Mouse (Mus musculus): Measurements from ENCODE around the gene Rtraf. TPM values are rescaled to one million over a fixed set of nuclear protein-coding genes. Genes with fewer than 3 reads are reported as not detected.

The Rtraf gene
- 115 and 126 TPM in 2 replicates for total RNA-seq (2012; rRNA removed)
- 216 and 252 TPM in 2 replicates for total RNA-seq (2014; rRNA removed)
- polyA plus RNA-seq (2012; ENCODE audit: insufficient read length, low read depth): 160 and 163 TPM in 2 replicates

- peaks cover 22% of the 10 kb centered on the region for H3K79me2 ChIP-seq (replicated peaks; ENCODE audit: control insufficient read depth, extremely low read depth, insufficient read depth, poor library complexity, severe bottlenecking)
- peaks cover 17 to 29% of the 10 kb centered on the region in 2 experiments for H3K36me3 ChIP-seq (replicated peaks in 1 of 2; ENCODE audit: control insufficient read depth in 1 of 2, insufficient read depth in 1 of 2, low read length in 1 of 2)
- peak; percentile 93 for DNase-seq (ENCODE audit: extremely low read depth)
- peaks cover 4% of the 10 kb centered on the region for H3K27me3 ChIP-seq (replicated peaks)
- peaks cover 0 to 9% of the 10 kb centered on the region in 2 experiments; a peak in 2 of 4 replicates for H3K4me1 ChIP-seq (ENCODE audit: control insufficient read depth in 1 of 2, insufficient read depth in 2 of 2)
- dilution Hi-C loops (cut with MboI; ENCODE audit: extremely low pct_ligation_motif_present, extremely low pct_unique_long_range_greater_than_20kb, low sequenced_read_pairs) (no loop called here), in situ Hi-C loops (cut with MboI; ENCODE audit: low pct_ligation_motif_present, low pct_unique_long_range_greater_than_20kb, low sequenced_read_pairs) (no loop called here)
- H3K4me2 ChIP-seq (ENCODE audit: insufficient read depth, low read depth, poor library complexity, severe bottlenecking): peak within 1 kb of the TSS; percentile 86
- H3K9ac ChIP-seq (ENCODE audit: insufficient read depth, low read depth): peak within 1 kb of the TSS; percentile 85
- H3K27ac ChIP-seq (ENCODE audit: insufficient read depth, low read depth): no peak within 1 kb of the TSS
- peaks cover 6% of the 10 kb centered on the region for H3K9me3 ChIP-seq (replicated peaks; ENCODE audit: low read length)
- H3K4me3 ChIP-seq (replicated peaks in 1 of 3; ENCODE audit: low read depth in 2 of 3, low read length in 2 of 3, poor library complexity in 1 of 3): peak within 1 kb of the TSS; percentile 81 to 85 (median 85)
- TF ChIP-seq USF2 (conservative IDR thresholded peaks at IDR 0.05; ENCODE audit: low read depth, low read length) (no peak), NELFE (IDR thresholded peaks at IDR 0.05; ENCODE audit: low read depth, low read length) (peak; percentile 74), RCOR1 (conservative IDR thresholded peaks at IDR 0.05; ENCODE audit: low read depth, low read length) (no peak), ZMIZ1 (IDR thresholded peaks at IDR 0.05; ENCODE audit: low read depth, low read length) (peak; percentile 83), IRF4 (IDR thresholded peaks at IDR 0.05; ENCODE audit: low read depth, low read length) (peak; percentile 16; the same call in 1 of the 2 replicates), GABPA (IDR thresholded peaks at IDR 0.05; ENCODE audit: insufficient replicate concordance, low read depth, low read length) (no peak), MXI1 (IDR thresholded peaks at IDR 0.05; ENCODE audit: low read depth, low read length) (peak; percentile 49), SIN3A (IDR thresholded peaks at IDR 0.05; ENCODE audit: low read length) (peak; percentile 86), JUND (conservative IDR thresholded peaks at IDR 0.05; ENCODE audit: low read depth, low read length) (no peak), KAT2A (IDR thresholded peaks at IDR 0.05; ENCODE audit: insufficient replicate concordance, low read length) (peak; percentile 60; the same call in 1 of the 2 replicates), PAX5 (IDR thresholded peaks at IDR 0.05; ENCODE audit: low read length) (no peak), MYC (IDR thresholded peaks at IDR 0.05; ENCODE audit: low read depth, low read length) (peak; percentile 28; the same call in 1 of the 2 replicates), ETS1 (conservative IDR thresholded peaks at IDR 0.05; ENCODE audit: low read depth, low read length) (no peak), SMC3 (IDR thresholded peaks at IDR 0.05; ENCODE audit: low read depth, low read length) (no peak), POLR2AphosphoS2 (IDR thresholded peaks at IDR 0.05; ENCODE audit: low read depth, low read length) (peak; percentile 69; the same call in 1 of the 2 replicates), UBTF (IDR thresholded peaks at IDR 0.05; ENCODE audit: low read depth, low read length) (peak; percentile 78; the same call in 1 of the 2 replicates), RAD21 (IDR thresholded peaks at IDR 0.05; ENCODE audit: low read depth, low read length) (no peak), ZKSCAN1 (IDR thresholded peaks at IDR 0.05; ENCODE audit: borderline replicate concordance, low read depth, low read length) (no peak), ZNF384 (IDR thresholded peaks at IDR 0.05; ENCODE audit: low read depth, low read length) (peak; percentile 90), BHLHE40 (IDR thresholded peaks at IDR 0.05; ENCODE audit: low read depth, low read length) (no peak), E2F4 (IDR thresholded peaks at IDR 0.05; ENCODE audit: insufficient replicate concordance, low read depth, low read length) (no peak), CHD2 (IDR thresholded peaks at IDR 0.05; ENCODE audit: low read length) (peak; percentile 79), HCFC1 (IDR thresholded peaks at IDR 0.05; ENCODE audit: low read depth, low read length) (peak; percentile 86), USF1 (IDR thresholded peaks at IDR 0.05; ENCODE audit: low read depth, low read length) (no peak), NRF1 (IDR thresholded peaks at IDR 0.05; ENCODE audit: low read depth, low read length) (peak; percentile 59), EP300 (IDR thresholded peaks at IDR 0.05; ENCODE audit: low read length) (no peak), POLR2A (IDR thresholded peaks at IDR 0.05; ENCODE audit: low read depth, low read length) (peak; percentile 79), JUN (IDR thresholded peaks at IDR 0.05; ENCODE audit: insufficient read depth, low read depth, low read length) (no peak), CTCF (conservative IDR thresholded peaks at IDR 0.05 in 1 of 2, IDR thresholded peaks at IDR 0.05 in 1 of 2; ENCODE audit: low read depth in 2 of 2, low read length in 2 of 2) (no peak), TCF12 (IDR thresholded peaks at IDR 0.05; ENCODE audit: low read depth, low read length) (peak; percentile 58), TBP (conservative IDR thresholded peaks at IDR 0.05; ENCODE audit: low read depth, low read length) (peak; percentile 77), ELF1 (IDR thresholded peaks at IDR 0.05; ENCODE audit: low read depth, low read length) (peak; percentile 81), CHD1 (IDR thresholded peaks at IDR 0.05; ENCODE audit: low read depth, low read length) (no peak), MAZ (IDR thresholded peaks at IDR 0.05; ENCODE audit: low read depth, low read length) (peak; percentile 15; the same call in 1 of the 2 replicates), MEF2A (IDR thresholded peaks at IDR 0.05; ENCODE audit: borderline replicate concordance, low read depth, low read length) (0 out of 2 replicates have a peak, but pooled peaks have one; percentile 27), MAX (IDR thresholded peaks at IDR 0.05; ENCODE audit: low read length) (peak; percentile 26; the same call in 1 of the 2 replicates), ZC3H11A (IDR thresholded peaks at IDR 0.05; ENCODE audit: low read depth, low read length) (no peak), MAFK (IDR thresholded peaks at IDR 0.05; ENCODE audit: insufficient replicate concordance, low read length) (no peak)
Measured at GRCm38 (mm10) chr14:19823321-19824142, at the start of gene Rtraf. Rtraf (minus strand) TSS chr14:19823824.

Measured in CH12.LX (cell line).